In the genomic region with DNA sequence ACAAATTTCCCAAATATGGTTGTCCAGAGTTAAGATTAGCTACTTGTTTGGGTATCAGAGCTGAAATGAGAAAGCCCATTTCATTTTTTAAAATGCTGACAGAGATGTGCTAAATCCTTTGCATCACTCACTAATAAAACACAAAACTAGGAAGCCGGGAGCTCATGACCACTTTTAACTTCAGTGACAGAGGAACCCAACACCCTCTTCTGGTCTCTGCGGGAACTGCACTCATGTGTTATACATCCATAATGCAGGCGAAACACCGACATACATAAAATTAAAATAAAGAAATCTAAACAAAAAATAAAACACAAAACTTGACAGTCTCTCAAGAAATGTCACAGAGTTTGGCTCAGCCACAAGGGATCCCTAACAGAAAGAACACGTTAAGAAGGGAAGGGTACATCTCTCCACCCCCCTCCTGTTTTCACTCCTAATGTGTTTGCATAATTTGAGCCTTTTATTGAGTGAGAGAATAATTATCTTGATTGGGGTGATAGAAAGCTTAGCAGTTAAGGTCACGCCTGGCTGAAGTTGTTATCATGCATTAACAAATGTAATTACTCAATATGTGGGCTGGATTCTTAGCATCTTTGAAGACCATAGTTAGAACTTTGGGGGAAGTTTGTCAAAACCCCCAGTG, we compare ENCODE assay signal across 11 mouse cellular contexts.
DNase-seq lines count a peak whose midpoint lies in the region; ATAC-seq and TF ChIP-seq lines count a peak whose summit lies in the region.
"Had no signal": no experiment of that assay in that cellular context is flagged by ENCODE, and none has a peak within 500 bp of the region (broad histone marks: within the 10 kb centered on the region; RNA-seq: fewer than 3 reads in every experiment).

No protein-coding gene starts in this region.

- TF ChIP-seq POLR2A in brain, embryonic 14.5 days (IDR thresholded peaks at IDR 0.05; ENCODE audit: borderline replicate concordance, extremely low read depth, insufficient read depth, insufficient read length, poor library complexity, severe bottlenecking): no peak

- peak; percentile 40 to 57 for DNase-seq in cerebellum, postnatal 14 days
- no peak for DNase-seq in cerebellum, adult 11-12 months
- peak; percentile 2 for DNase-seq in kidney, postnatal 0 days (ENCODE audit: low spot score)
- DNase-seq in midbrain, embryonic 14.5 days: peak; percentile 49
- DNase-seq in midbrain, embryonic 10.5 days (ENCODE audit: low spot score): no peak
- DNase-seq in brain, embryonic 14.5 days (ENCODE audit: low read depth): peak; percentile 71
- no peak for DNase-seq in thymus, adult 18-20 months
- DNase-seq: adrenal gland, postnatal 14 days had no signal

- WGBS in kidney, postnatal 0 days: 82% methylated on average over 6 of the region's 6 CpGs
- 80% methylated on average over 6 of the region's 6 CpGs for WGBS in kidney, embryonic 16.5 days
- WGBS in midbrain, embryonic 14.5 days: 81% methylated on average over 6 of the region's 6 CpGs
- 90% methylated on average over 6 of the region's 6 CpGs for WGBS in midbrain, embryonic 10.5 days

- no peaks in the 10 kb centered on the region; the same call in 1 of the 2 replicates for H3K9me3 ChIP-seq in kidney, postnatal 0 days (replicated peaks; ENCODE audit: low read length)
- no peaks in the 10 kb centered on the region for H3K9me3 ChIP-seq in kidney, embryonic 16.5 days (ENCODE audit: low read length)
- no peaks in the 10 kb centered on the region for H3K9me3 ChIP-seq in midbrain, embryonic 14.5 days (ENCODE audit: control insufficient read depth, low read length)
- no peaks in the 10 kb centered on the region for H3K9me3 ChIP-seq in midbrain, embryonic 10.5 days (replicated peaks)
- H3K9me3 ChIP-seq: lung, embryonic 15.5 days; stomach, embryonic 15.5 days had no signal

- ATAC-seq in kidney, postnatal 0 days (replicated peaks; ENCODE audit: low FRiP score, low read depth): no peak
- no peak for ATAC-seq in kidney, embryonic 16.5 days (ENCODE audit: low FRiP score, low TSS enrichment)
- ATAC-seq in midbrain, embryonic 14.5 days (ENCODE audit: low FRiP score, low TSS enrichment): no peak

- no peak overlapping the region for H3K4me2 ChIP-seq in kidney, postnatal 0 days (ENCODE audit: low read length)
- no peak overlapping the region for H3K4me2 ChIP-seq in kidney, embryonic 16.5 days (replicated peaks; ENCODE audit: low read depth, low read length)
- H3K4me2 ChIP-seq in midbrain, embryonic 14.5 days (ENCODE audit: low read length): no peak overlapping the region
- H3K4me2 ChIP-seq: lung, embryonic 15.5 days; stomach, embryonic 15.5 days had no signal

- no peaks in the 10 kb centered on the region for H3K36me3 ChIP-seq in kidney, postnatal 0 days (ENCODE audit: insufficient read depth, low read length)
- H3K36me3 ChIP-seq in kidney, embryonic 16.5 days (ENCODE audit: insufficient read depth, low read length): no peaks in the 10 kb centered on the region
- H3K36me3 ChIP-seq in midbrain, embryonic 14.5 days (ENCODE audit: control insufficient read depth, insufficient read depth, low read length): no peaks in the 10 kb centered on the region
- H3K36me3 ChIP-seq in midbrain, embryonic 10.5 days: no peaks in the 10 kb centered on the region
- H3K36me3 ChIP-seq: lung, embryonic 15.5 days; stomach, embryonic 15.5 days had no signal

- no peak overlapping the region for H3K27ac ChIP-seq in kidney, postnatal 0 days
- H3K27ac ChIP-seq in kidney, embryonic 16.5 days (ENCODE audit: low read length): no peak overlapping the region
- H3K27ac ChIP-seq in midbrain, embryonic 14.5 days (replicated peaks; ENCODE audit: low read depth, low read length): no peak overlapping the region
- no peak overlapping the region for H3K27ac ChIP-seq in midbrain, embryonic 10.5 days (replicated peaks)
- H3K27ac ChIP-seq: lung, embryonic 15.5 days; stomach, embryonic 15.5 days had no signal

- no peak overlapping the region for H3K4me3 ChIP-seq in kidney, postnatal 0 days (replicated peaks; ENCODE audit: low read depth, low read length)
- no peak overlapping the region for H3K4me3 ChIP-seq in kidney, embryonic 16.5 days (ENCODE audit: low read length)
- no peak overlapping the region for H3K4me3 ChIP-seq in midbrain, embryonic 14.5 days (replicated peaks; ENCODE audit: low read depth, low read length)
- H3K4me3 ChIP-seq in midbrain, embryonic 10.5 days: no peak overlapping the region
- H3K4me3 ChIP-seq: lung, embryonic 15.5 days; stomach, embryonic 15.5 days had no signal

- no peaks in the 10 kb centered on the region for H3K27me3 ChIP-seq in kidney, postnatal 0 days (ENCODE audit: insufficient read depth, low read length)
- H3K27me3 ChIP-seq in kidney, embryonic 16.5 days (ENCODE audit: insufficient read depth, low read length): no peaks in the 10 kb centered on the region
- H3K27me3 ChIP-seq in midbrain, embryonic 14.5 days (ENCODE audit: control insufficient read depth, insufficient read depth, low read length): no peaks in the 10 kb centered on the region
- no peaks in the 10 kb centered on the region for H3K27me3 ChIP-seq in midbrain, embryonic 10.5 days (ENCODE audit: low read depth, poor library complexity, severe bottlenecking)
- H3K27me3 ChIP-seq: lung, embryonic 15.5 days; stomach, embryonic 15.5 days had no signal

- peak; percentile 39; the same call in 1 of the 2 replicates for TF ChIP-seq CTCF in kidney, postnatal 0 days (IDR thresholded peaks at IDR 0.05; ENCODE audit: low read depth)
- peak; percentile 45; the same call in 1 of the 2 replicates for TF ChIP-seq CTCF in brain, embryonic 14.5 days (IDR thresholded peaks at IDR 0.05; ENCODE audit: borderline replicate concordance, extremely low read depth, insufficient read depth, insufficient read length)

- no peak overlapping the region for H3K9ac ChIP-seq in kidney, postnatal 0 days (ENCODE audit: low read depth, low read length)
- no peak overlapping the region for H3K9ac ChIP-seq in kidney, embryonic 16.5 days (replicated peaks; ENCODE audit: low read length)
- no peak overlapping the region for H3K9ac ChIP-seq in midbrain, embryonic 14.5 days (replicated peaks; ENCODE audit: low read length)
- H3K9ac ChIP-seq: lung, embryonic 15.5 days; stomach, embryonic 15.5 days had no signal

- H3K4me1 ChIP-seq in kidney, postnatal 0 days (replicated peaks; ENCODE audit: insufficient read depth, low read length): no peaks in the 10 kb centered on the region
- H3K4me1 ChIP-seq in kidney, embryonic 16.5 days (ENCODE audit: insufficient read depth, low read length): no peaks in the 10 kb centered on the region
- H3K4me1 ChIP-seq in midbrain, embryonic 14.5 days (ENCODE audit: control insufficient read depth, insufficient read depth, low read length): no peaks in the 10 kb centered on the region
- peaks cover 13% of the 10 kb centered on the region for H3K4me1 ChIP-seq in midbrain, embryonic 10.5 days
- H3K4me1 ChIP-seq: lung, embryonic 15.5 days; stomach, embryonic 15.5 days had no signal

Comparison
In these comparisons a context has a peak if more than half of its experiments do, and no peak if none do; other contexts are left out.
1. DNase-seq: peak in cerebellum, postnatal 14 days (2 of 2), kidney, postnatal 0 days (single experiment), midbrain, embryonic 14.5 days (single experiment) and brain, embryonic 14.5 days (single experiment); none in cerebellum, adult 11-12 months (single experiment), midbrain, embryonic 10.5 days (single experiment) and thymus, adult 18-20 months (0 of 2).